Mouse (Mus musculus): ENCODE measurements at regions not wholly inside any gene's neighbourhood (a gene's known extent, or its start where the extent isn't known, plus 50 kb on each side); places are given as distances from the start of the nearest gene placed in this dataset.

DNA sequence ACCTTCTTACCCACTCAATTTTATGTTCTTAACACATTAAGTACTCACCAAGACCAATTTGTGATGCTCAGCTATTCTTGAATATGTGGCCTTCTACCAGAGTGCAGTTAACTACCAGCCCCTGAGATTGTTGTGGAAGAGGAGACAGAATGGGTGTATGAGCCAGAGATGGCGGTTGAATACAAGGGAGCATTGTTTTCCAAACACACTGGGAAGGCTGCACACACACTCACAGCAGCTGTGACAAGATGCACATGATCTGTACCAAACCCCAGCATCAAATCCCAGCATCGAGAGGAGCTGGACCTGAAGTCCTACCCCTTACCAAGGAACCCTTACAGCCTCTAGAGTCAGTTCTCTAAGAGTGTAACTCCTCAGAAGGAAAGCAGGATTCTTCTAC is 91.4 kb upstream of the Wscd1 start:
- no peak for DNase-seq (ENCODE audit: low read depth, low spot score)

DNA sequence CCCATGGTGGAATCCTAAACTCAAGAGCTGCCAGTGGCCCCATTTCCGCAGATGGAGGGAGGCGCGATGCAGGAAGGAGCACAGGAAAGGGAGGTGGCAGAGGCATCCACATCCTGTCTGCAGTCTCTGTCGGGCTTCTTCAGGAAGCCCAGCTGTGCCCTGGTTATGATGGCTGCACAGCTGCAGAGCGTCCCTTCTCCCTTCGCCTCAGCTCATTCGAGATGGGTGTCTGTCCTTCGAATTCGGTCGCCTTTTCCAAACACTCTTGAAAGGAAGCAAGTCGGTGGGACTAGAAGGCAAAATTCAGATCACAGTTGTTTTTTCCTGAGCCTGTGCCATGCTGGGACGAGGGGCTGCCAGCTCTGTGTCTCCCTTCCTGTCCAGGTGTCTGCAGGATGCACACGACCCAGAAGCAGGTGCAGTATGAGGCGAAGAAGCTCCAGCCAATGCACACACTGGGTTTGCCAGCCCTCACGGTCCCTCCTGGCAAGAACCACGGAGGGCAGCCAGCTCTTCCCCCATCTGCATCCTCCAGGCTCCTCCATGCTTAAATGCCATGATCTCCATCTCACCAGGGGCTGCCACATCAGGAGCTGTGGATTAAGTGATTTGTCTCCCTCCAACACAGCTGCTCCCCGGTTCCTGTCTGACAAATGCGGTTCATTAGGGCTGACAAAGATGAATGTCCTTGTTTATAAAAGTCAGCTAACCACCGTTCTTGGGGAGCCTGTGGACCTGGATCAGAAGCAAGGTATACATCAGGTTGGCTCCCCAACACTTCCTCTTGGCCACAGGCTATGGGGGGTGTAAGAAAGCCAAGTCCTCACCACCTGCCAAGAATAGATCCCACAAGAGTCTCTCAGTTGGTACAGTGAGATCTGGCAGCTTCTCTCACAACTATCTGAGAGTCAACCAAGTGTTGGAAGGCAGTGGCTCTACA is 79.3 kb upstream of the Wscd1 start:
- no peak for DNase-seq (ENCODE audit: low read depth, low spot score)

DNA sequence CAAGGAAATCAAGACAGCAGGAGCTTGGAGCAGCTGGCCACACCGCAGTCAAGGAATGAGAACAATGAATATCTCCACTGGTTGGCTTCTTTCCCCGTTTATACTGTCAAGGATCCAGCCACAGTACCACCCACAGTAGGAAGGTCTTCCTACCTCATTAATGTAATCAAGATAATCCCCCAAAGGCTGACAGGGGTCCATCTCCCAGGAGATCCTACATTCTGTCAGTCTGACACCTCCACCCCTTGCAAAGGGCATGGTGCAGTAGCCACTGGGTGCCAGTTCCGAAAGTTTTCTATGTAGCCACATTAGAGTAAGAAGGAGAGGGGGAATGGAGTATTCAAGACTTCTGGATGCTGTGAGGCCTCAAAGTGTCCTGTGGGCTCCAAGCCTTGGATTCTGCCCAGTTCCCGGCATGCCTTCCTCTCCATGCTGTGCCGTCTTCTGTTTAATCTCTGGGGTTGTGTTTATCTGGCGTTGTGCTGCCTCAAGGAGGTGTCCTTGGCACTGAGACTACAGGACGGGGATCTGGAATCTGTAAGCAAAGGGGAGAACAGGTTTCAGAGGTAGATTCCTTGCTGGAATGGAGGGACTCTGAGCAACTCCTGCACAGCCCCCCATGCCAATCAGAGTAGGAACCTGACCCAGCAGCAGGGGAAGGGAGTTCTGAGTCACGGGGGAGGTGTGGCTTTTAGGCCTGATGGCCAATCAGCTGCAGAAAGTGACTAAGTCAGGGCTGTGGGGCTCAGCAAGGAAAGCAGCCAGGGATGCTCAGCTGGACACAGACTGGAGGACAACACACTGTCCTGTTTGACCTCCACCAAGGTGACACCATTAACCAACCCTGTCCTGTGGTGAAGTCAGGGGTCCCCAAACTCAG is 77.3 kb upstream of the Wscd1 start:
- DNase-seq (ENCODE audit: low read depth, low spot score), result no peak

DNA sequence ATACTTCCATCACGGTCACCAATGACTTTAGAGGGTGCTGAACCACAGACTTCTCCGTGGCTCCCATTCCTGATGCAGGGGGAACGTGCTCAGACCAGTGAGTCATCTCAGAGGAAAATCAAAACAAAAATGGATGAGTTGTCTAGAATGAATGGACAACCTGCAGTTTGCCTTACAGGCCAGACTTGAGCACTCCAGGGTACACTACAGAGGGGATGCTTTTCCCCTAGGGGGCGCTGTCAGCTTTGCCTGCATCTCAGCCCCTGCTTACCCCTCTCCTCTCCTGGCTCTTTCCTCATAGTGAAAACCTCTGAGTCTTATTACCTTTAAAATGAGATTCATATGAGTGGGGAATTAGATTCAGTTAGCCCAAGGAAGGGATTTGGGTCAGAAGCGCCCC is 75.4 kb upstream of the Wscd1 start:
- DNase-seq (ENCODE audit: low read depth, low spot score), result peak; percentile 61

DNA sequence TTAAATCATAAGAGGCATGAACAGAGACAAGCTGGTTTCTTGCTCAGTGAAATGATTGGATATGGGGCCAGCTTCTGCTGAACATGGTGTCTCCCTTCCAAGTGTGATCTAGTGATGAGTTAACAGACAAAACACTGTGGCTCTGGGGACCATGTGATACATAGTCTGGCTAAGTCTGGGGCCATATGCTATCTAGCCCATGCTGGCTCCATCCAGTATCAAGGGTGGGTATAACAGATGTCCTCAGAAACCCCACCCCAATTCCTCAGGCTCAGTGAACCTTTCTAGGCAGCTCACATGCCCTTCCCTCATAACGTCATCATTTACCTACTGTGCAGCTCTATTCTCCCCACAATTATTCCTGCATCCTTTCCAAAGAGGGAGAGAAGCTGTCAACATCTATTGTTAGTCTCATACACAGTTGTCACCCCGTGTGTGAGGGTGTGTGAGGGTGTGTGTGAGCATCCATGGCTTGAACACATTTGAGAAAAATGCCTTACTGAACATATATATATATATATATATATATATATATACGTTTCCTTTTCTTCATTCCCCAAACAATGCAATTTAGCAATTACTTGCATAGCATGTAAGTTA is 73.9 kb upstream of the Wscd1 start:
- DNase-seq (ENCODE audit: low read depth, low spot score), result no peak

DNA sequence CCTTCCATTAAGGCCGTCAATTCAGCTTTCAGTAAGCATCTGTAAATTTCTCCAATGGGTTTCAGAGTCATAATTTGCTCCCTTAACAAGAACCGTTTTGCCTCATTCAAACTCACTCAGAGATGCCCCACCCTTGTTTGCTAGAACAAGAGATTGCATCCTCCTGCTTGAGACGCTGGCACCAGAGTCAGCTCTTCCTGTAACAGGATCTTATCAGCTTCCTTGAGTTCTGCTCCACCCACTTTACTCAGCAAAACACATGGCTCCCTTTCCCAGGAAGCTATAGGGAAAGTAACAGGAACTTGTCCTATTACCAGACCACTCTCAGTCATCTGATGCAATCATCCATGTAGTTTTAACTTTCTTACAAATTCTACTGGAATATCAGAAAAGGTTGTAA is 52.7 kb upstream of the Wscd1 start:
- no peak for DNase-seq (ENCODE audit: low read depth, low spot score)

DNA sequence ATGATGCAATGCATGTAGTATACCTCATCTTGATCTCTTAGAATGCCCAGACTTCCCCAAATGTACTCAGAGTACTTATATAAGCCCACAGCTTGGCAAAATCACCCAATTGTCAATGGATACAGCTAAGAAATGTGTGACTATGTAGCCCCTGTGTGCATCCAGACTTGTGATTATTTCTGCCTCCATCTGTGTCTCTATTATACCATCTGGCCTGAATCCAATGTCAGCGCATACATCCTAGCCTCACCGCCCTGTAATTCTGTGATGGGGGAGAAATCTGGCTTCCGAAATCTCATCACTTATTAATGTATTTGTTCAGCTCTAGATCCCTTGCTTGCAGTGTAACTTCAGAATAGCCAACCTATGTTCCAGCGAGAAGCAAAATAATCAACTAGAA is 50.9 kb upstream of the Wscd1 start:
- DNase-seq (ENCODE audit: low read depth, low spot score), result no peak
